Mouse (Mus musculus) CH12.LX (cell line): ENCODE results near the gene Gpsm1. TPM values are rescaled to one million over a fixed set of nuclear protein-coding genes. Genes with fewer than 3 reads are reported as not detected.

ENCODE experiments used
- DNase-seq: peaks from one replicate; pipeline ENCODE4 v3.0.0-alpha.2; 2013; ENCODE audit errors: extremely low read depth
- H3K27ac ChIP-seq: 2 replicates; pipeline ENCODE4 v1.5.1; 2012; ENCODE audit warnings: low read depth, mild to moderate bottlenecking, control low read depth, moderate library complexity; ENCODE audit not compliant: insufficient read depth
- H3K27me3 ChIP-seq: replicated peaks from 2 replicates; pipeline ENCODE3; 2012; ENCODE audit warnings: inconsistent platforms
- H3K36me3 ChIP-seq, 2 experiments: replicated peaks in 1 of 2; 2 replicates each; pipeline versions ENCODE3 to v1.6.1; 2012; ENCODE audit warnings: inconsistent platforms in 1 of 2, low read length in 1 of 2, mild to moderate bottlenecking in 1 of 2, mixed read lengths in 1 of 2, moderate library complexity in 1 of 2; ENCODE audit not compliant: control insufficient read depth in 1 of 2, insufficient read depth in 1 of 2
- H3K4me1 ChIP-seq, 2 experiments: 2 replicates each; pipeline ENCODE4 v1.6.1; 2012; ENCODE audit warnings: inconsistent platforms in 1 of 2, moderate library complexity in 1 of 2; ENCODE audit not compliant: insufficient read depth in 2 of 2, control insufficient read depth in 1 of 2
- H3K4me2 ChIP-seq: 2 replicates; pipeline ENCODE4 v1.6.1; 2012; ENCODE audit warnings: low read depth, mild to moderate bottlenecking, control low read depth; ENCODE audit not compliant: poor library complexity, insufficient read depth, severe bottlenecking
- H3K4me3 ChIP-seq, 3 experiments: fragments of 150-350 bp in 1 of 3; sonication (generic) in 1 of 3; replicated peaks in 1 of 3; 2 replicates each; pipeline versions ENCODE3 to v1.5.1; 2011 to 2012; ENCODE audit warnings: low read depth in 2 of 3, low read length in 2 of 3, mild to moderate bottlenecking in 2 of 3, moderate library complexity in 2 of 3, control low read depth in 1 of 3, improper control_type of control experiment in 1 of 3, inconsistent platforms in 1 of 3, mixed read lengths in 1 of 3; ENCODE audit not compliant: poor library complexity in 1 of 3
- H3K79me2 ChIP-seq: replicated peaks from 2 replicates; pipeline ENCODE4 v1.6.1; 2012; ENCODE audit warnings: mild to moderate bottlenecking, moderate library complexity; ENCODE audit not compliant: control insufficient read depth, poor library complexity, insufficient read depth, severe bottlenecking; ENCODE audit errors: extremely low read depth
- H3K9ac ChIP-seq: 2 replicates; pipeline ENCODE4 v1.6.1; 2012; ENCODE audit warnings: low read depth, mild to moderate bottlenecking, control low read depth, moderate library complexity; ENCODE audit not compliant: insufficient read depth
- H3K9me3 ChIP-seq: replicated peaks from 2 replicates; pipeline ENCODE3; 2012; ENCODE audit warnings: low read length, inconsistent platforms, mixed read lengths
- BHLHE40 ChIP-seq: IDR thresholded peaks from 2 replicates; pipeline ENCODE4 v1.6.1; 2011; ENCODE audit warnings: mild to moderate bottlenecking, low read depth, low read length, improper control_type of control experiment
- CHD1 ChIP-seq: IDR thresholded peaks from 2 replicates; pipeline ENCODE4 v1.6.1; 2012; ENCODE audit warnings: low read depth, low read length, improper control_type of control experiment, inconsistent platforms
- CHD2 ChIP-seq: IDR thresholded peaks from 2 replicates; pipeline ENCODE4 v1.6.1; 2011; ENCODE audit warnings: low read length, improper control_type of control experiment
- ELF1 ChIP-seq: IDR thresholded peaks from 2 replicates; pipeline ENCODE4 v1.6.1; 2014; ENCODE audit warnings: low read depth, mild to moderate bottlenecking, inconsistent platforms, low read length, improper control_type of control experiment
- EP300 ChIP-seq: IDR thresholded peaks from 2 replicates; pipeline ENCODE4 v1.6.1; 2011; ENCODE audit warnings: low read length, improper control_type of control experiment
- ETS1 ChIP-seq: conservative IDR thresholded peaks from 2 replicates; pipeline ENCODE4 v1.6.1; 2012; ENCODE audit warnings: low read depth, mild to moderate bottlenecking, inconsistent platforms, low read length, improper control_type of control experiment, moderate library complexity
- GABPA ChIP-seq: IDR thresholded peaks from 2 replicates; pipeline ENCODE4 v1.6.1; 2012; ENCODE audit warnings: low read depth, low read length, improper control_type of control experiment, inconsistent platforms; ENCODE audit not compliant: insufficient replicate concordance
- IRF4 ChIP-seq: IDR thresholded peaks from 2 replicates; pipeline ENCODE4 v1.6.1; 2014; ENCODE audit warnings: low read depth, mild to moderate bottlenecking, inconsistent platforms, low read length, improper control_type of control experiment
- KAT2A ChIP-seq: IDR thresholded peaks from 2 replicates; pipeline ENCODE4 v1.6.1; 2012; ENCODE audit warnings: low read length, improper control_type of control experiment, inconsistent platforms; ENCODE audit not compliant: insufficient replicate concordance
- MXI1 ChIP-seq: IDR thresholded peaks from 2 replicates; pipeline ENCODE4 v1.6.1; 2011; ENCODE audit warnings: mild to moderate bottlenecking, low read depth, low read length, improper control_type of control experiment
- POLR2AphosphoS2 ChIP-seq: IDR thresholded peaks from 2 replicates; pipeline ENCODE4 v1.6.1; 2011; ENCODE audit warnings: low read depth, low read length, improper control_type of control experiment
- RCOR1 ChIP-seq: conservative IDR thresholded peaks from 2 replicates; pipeline ENCODE4 v1.6.1; 2012; ENCODE audit warnings: low read depth, mild to moderate bottlenecking, inconsistent platforms, low read length, improper control_type of control experiment
- SIN3A ChIP-seq: IDR thresholded peaks from 2 replicates; pipeline ENCODE4 v1.6.1; 2012; ENCODE audit warnings: low read length, improper control_type of control experiment, inconsistent platforms
- TBP ChIP-seq: conservative IDR thresholded peaks from 2 replicates; pipeline ENCODE4 v1.6.1; 2011; ENCODE audit warnings: low read depth, low read length, improper control_type of control experiment
- UBTF ChIP-seq: IDR thresholded peaks from 2 replicates; pipeline ENCODE4 v1.6.1; 2012; ENCODE audit warnings: low read depth, mild to moderate bottlenecking, inconsistent platforms, low read length, improper control_type of control experiment, moderate library complexity
- USF1 ChIP-seq: IDR thresholded peaks from 2 replicates; pipeline ENCODE4 v1.6.1; 2014; ENCODE audit warnings: low read depth, mild to moderate bottlenecking, inconsistent platforms, low read length, improper control_type of control experiment
- ZMIZ1 ChIP-seq: IDR thresholded peaks from 2 replicates; pipeline ENCODE4 v1.6.1; 2012; ENCODE audit warnings: low read depth, mild to moderate bottlenecking, inconsistent platforms, low read length, improper control_type of control experiment
- ZNF384 ChIP-seq: IDR thresholded peaks from 2 replicates; pipeline ENCODE4 v1.6.1; 2012; ENCODE audit warnings: low read depth, low read length, improper control_type of control experiment, inconsistent platforms
- dilution Hi-C: fragments of 300-500 bp; cut with MboI; formaldehyde crosslinking; loops from 2 replicates; pipeline ENCODE4 v1.14.3; 2020; ENCODE audit warnings: low sequenced_read_pairs; ENCODE audit not compliant: extremely low pct_unique_long_range_greater_than_20kb, extremely low pct_ligation_motif_present
- in situ Hi-C: fragments of 300-500 bp; cut with MboI; formaldehyde crosslinking; loops from 3 replicates; pipeline ENCODE4 v1.14.3; 2019; ENCODE audit warnings: low sequenced_read_pairs, low pct_ligation_motif_present, low pct_unique_long_range_greater_than_20kb, mixed read lengths
- polyA plus RNA-seq: library from polyadenylated mRNA; unstranded; fragments of >175 nt; gene quantifications from 2 replicates; pipeline ENCODE4 v1.2.1, GENCODE M21; 2012; ENCODE audit warnings: low read depth; ENCODE audit not compliant: insufficient read length
- total RNA-seq, 2 experiments: library from RNA; depleted of rRNA; stranded (reverse); fragments of 300-350 nt in 1 of 2; fragments of >200 nt in 1 of 2; gene quantifications; 2 replicates each; pipeline ENCODE4 v1.2.3; 2012 to 2014

Gpsm1 gene
- total and polyA plus RNA-seq, 3 experiments = 3.2 to 8.1 (median 3.6) TPM

DNA sequence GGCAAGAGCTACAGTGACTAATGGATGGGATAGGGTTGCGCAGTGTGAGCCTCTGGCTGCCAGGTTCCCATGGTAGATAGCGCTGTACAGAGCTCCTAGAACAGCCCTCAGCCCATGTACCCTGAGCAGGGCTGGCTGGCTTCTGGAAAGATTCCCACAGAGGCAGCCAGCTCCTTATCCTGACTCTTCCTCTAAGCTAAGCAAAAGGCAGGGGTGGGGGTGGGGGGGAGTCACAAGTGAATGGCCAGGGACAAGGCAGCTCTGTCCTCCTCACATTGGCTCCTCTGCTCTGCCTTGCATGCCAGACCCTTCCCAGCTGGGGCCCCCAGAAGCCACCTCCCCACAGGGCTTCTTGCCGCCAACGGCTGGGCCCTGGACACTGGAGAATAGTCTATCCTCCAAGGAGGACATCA is 14.7 kb downstream of the Gpsm1 start:
- Histone ChIP-seq H3K27me3 (no peaks in the 10 kb centered on the region), H3K36me3 (no peaks in the 10 kb centered on the region), H3K4me1 (peaks cover 3 to 50% of the 10 kb centered on the region in 2 experiments), H3K9ac (no peak overlapping the region), H3K9me3 (no peaks in the 10 kb centered on the region), H3K4me3 (no peak overlapping the region), H3K27ac (no peak overlapping the region), H3K79me2 (no peaks in the 10 kb centered on the region), H3K4me2 (no peak overlapping the region)
- in situ Hi-C loops = no loop called here
- DNase-seq = no peak
- dilution Hi-C loops = no loop called here
- TF ChIP-seq CHD1 (no peak), USF1 (no peak), BHLHE40 (no peak), ETS1 (no peak), ZNF384 (no peak), IRF4 (no peak), EP300 (no peak), RCOR1 (no peak), SIN3A (no peak), ELF1 (no peak), KAT2A (no peak), MXI1 (no peak), POLR2AphosphoS2 (no peak), CHD2 (no peak), ZMIZ1 (no peak), UBTF (no peak), GABPA (no peak), TBP (no peak)

GRCm38 (mm10) chr2:26330702-26331101 is 15.4 kb downstream of the Gpsm1 start:
- no peak for DNase-seq
- no peaks in the 10 kb centered on the region for H3K27me3 ChIP-seq
- H3K9ac ChIP-seq = no peak overlapping the region
- in situ Hi-C loops = no loop called here
- TF ChIP-seq RCOR1 (no peak), USF1 (no peak), BHLHE40 (no peak)
- TF ChIP-seq, all 38 proteins: peak for 0
- H3K9me3 ChIP-seq = no peaks in the 10 kb centered on the region
- H3K79me2 ChIP-seq = no peaks in the 10 kb centered on the region
- H3K4me3 ChIP-seq = no peak overlapping the region
- no peak overlapping the region for H3K27ac ChIP-seq
- no peaks in the 10 kb centered on the region for H3K36me3 ChIP-seq
- dilution Hi-C loops = no loop called here
- H3K4me2 ChIP-seq = no peak overlapping the region
- H3K4me1 ChIP-seq = peaks cover 3 to 44% of the 10 kb centered on the region in 2 experiments
